Mouse (Mus musculus) CD8-positive naive resting alpha-beta T cell, adult 2 months (primary cell): ENCODE results near the gene Dnajb8.

Source experiments
- DNase-seq, 2 experiments: peaks; one replicate each; pipeline ENCODE4 v3.0.0; 2022; ENCODE audit warnings: low read depth in 2 of 2, low spot score in 2 of 2

Dnajb8 gene

GRCm38 (mm10) chr6:88221968-88222367 lies at the start of gene Dnajb8:
TSS of gene Dnajb8 (plus strand) at chr6:88222268.
- no peak for DNase-seq

- no peak for DNase-seq
Measured at GRCm38 (mm10) chr6:88174191-88174590, 47.9 kb upstream of the Dnajb8 start.

- no peak for DNase-seq
Measured at GRCm38 (mm10) chr6:88174676-88175075, 47.4 kb upstream of the Dnajb8 start.

- DNase-seq, result no peak
Measured at GRCm38 (mm10) chr6:88184671-88185070, 37.4 kb upstream of the Dnajb8 start.

- DNase-seq, result no peak
Measured at GRCm38 (mm10) chr6:88188148-88188547, 33.9 kb upstream of the Dnajb8 start.

- DNase-seq, result peak; percentile 21 to 40
Measured at GRCm38 (mm10) chr6:88189312-88190042, 32.6 kb upstream of the Dnajb8 start.

GRCm38 (mm10) chr6:88190043-88190309 lies 32.1 kb upstream of the Dnajb8 start:
- no peak for DNase-seq

- no peak for DNase-seq
Measured at GRCm38 (mm10) chr6:88190310-88191023, 31.6 kb upstream of the Dnajb8 start.

GRCm38 (mm10) chr6:88191024-88191365 lies 31.1 kb upstream of the Dnajb8 start:
- DNase-seq, result no peak

- DNase-seq, result no peak
Measured at GRCm38 (mm10) chr6:88191411-88192070, 30.5 kb upstream of the Dnajb8 start.

GRCm38 (mm10) chr6:88192756-88193155 lies 29.3 kb upstream of the Dnajb8 start:
- no peak for DNase-seq

- DNase-seq, result no peak
Measured at GRCm38 (mm10) chr6:88193433-88194052, 28.5 kb upstream of the Dnajb8 start, which contains the start of gene Gata2. TSS of gene Gata2 (plus strand) at chr6:88193891.

GRCm38 (mm10) chr6:88194053-88194977 lies 27.8 kb upstream of the Dnajb8 start:
- DNase-seq, result no peak

GRCm38 (mm10) chr6:88194978-88195325 lies 27.1 kb upstream of the Dnajb8 start:
- no peak for DNase-seq

GRCm38 (mm10) chr6:88196054-88196732 lies 25.9 kb upstream of the Dnajb8 start:
- no peak for DNase-seq

GRCm38 (mm10) chr6:88196733-88197312 lies 25.2 kb upstream of the Dnajb8 start:
- DNase-seq, result no peak

- DNase-seq, result no peak
Measured at GRCm38 (mm10) chr6:88197313-88198069, 24.6 kb upstream of the Dnajb8 start.

- DNase-seq, result no peak
Measured at GRCm38 (mm10) chr6:88198070-88198940, 23.8 kb upstream of the Dnajb8 start.
